Mouse (Mus musculus): ENCODE measurements at regions not wholly inside any gene's neighbourhood (a gene's known extent, or its start where the extent isn't known, plus 50 kb on each side); places are given as distances from the start of the nearest gene placed in this dataset.

DNA sequence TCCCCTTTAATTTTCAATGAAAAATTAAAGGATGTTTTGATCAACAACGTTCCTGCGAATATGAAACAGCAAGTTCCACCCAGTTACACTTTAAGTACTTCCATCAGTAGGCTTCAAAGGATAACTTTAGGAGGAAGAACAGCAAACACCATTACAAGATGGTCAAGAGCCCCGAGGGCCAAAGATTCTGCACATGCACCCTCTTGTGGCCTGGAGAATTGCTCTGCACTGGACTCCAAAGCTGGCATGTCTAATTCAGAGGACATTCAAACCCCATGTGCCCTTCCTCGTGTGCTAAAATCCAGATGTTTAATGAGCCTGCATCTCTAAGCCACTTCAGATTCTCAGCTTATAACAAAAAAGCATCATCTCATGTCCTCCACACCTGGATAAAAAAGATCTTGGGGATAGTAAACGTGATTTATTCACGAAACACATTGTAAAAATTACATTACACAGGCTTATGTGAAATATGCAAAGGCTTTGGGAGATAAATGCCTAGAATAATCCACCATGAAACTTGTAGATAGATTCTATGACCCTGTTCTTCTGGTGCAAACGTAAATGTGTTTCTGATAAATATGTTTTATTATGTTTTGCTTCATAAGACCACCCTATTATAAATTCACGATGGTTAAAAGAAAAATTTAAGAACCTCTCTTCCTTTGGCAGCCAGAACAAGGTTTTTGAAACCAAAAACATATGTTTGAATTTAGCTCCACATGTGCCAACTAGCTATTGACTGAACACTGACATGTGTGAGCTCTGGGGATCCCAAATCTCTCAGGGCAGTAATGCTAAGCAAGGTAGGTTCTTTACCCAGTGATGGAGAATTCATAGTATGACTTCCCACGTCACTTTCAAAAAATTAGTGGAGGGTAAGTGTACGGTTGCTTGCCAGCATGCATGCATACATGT is 100.6 kb upstream of the Rfx3 start:
- no peak for DNase-seq

- no peak for DNase-seq
These were observed 84.7 kb upstream of the Rfx3 start for GRCm38 (mm10) chr19:28095620-28096019.

DNA sequence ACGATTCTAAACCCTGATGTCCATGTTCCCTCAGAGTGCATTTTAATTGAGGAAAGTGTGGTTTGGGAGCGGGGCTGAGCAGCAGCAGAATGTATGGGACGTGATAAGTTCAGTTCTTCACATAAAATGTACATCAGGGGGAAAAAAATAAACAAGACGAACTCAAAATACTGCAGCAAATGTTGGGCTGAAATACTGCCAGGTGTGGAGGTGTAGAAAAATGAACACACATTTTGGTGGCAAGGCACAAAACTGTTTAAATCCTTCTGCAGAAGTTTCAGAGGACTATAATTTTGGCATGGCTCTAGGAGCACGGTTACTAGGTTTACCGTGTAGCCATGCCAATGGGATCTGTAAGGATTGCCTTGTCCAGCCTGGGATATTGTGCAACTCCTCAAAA is 81.3 kb upstream of the Rfx3 start:
- DNase-seq: no peak

- DNase-seq: no peak
These were observed 76.9 kb upstream of the Rfx3 start for GRCm38 (mm10) chr19:28087607-28088546.

DNA sequence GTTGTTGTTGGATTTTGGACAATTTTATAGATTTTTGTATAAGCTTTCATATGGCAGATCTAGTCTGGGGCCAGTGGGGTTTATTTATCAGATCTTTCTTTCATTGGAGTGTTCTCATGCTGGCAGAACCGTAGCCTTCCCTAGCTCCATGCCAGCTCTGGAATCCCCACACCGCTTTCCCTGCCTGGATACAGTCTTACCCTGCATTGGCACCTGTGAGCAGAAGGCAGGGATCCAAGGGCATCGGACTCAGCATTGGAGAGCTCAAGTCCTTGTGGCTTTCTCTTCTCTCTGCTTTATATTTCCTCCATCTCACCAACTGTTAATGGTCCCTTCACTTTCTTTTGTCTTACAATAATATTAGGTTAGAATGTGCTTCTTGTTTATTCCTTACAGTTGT is 59.4 kb upstream of the Rfx3 start:
- DNase-seq: no peak

All from adrenal gland, postnatal 25 days (tissue).